Mouse (Mus musculus): ENCODE data around the gene Kctd3.

Gene Kctd3

GRCm38 (mm10) chr1:189012846-189013586 lies 5.4 kb upstream of the Kctd3 start:
- ATAC-seq (ENCODE audit: insufficient number of reproducible peaks, low FRiP score, low TSS enrichment) = no peak

GRCm38 (mm10) chr1:189010671-189011070 lies 3.0 kb upstream of the Kctd3 start:
- no peak for ATAC-seq (ENCODE audit: insufficient number of reproducible peaks, low FRiP score, low TSS enrichment)

- ATAC-seq (ENCODE audit: insufficient number of reproducible peaks, low FRiP score, low TSS enrichment) = peak; percentile 51; the same call in 1 of the 2 replicates
Measured at GRCm38 (mm10) chr1:189007980-189008324, 311 bp upstream of the Kctd3 start.

DNA sequence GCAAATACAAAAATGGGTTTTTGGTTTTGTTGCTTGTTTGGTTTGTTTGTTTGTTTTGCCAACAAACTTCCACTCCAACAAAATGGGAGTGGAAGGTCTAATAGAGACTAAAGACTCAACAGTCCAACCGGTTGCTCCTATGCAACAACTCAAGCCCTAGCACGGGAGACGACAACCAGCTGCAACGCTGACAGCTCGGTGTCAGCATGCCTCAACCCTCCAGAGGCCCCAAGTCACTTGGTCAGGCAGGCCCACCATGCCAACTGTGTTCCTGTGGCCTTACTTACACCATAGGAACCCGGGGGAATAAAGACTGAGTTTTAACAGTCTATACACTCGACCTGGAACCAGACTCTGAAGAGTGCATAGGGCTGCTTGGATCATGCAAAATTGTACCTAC lies 815 bp downstream of the Kctd3 start:
- no peak for ATAC-seq (ENCODE audit: insufficient number of reproducible peaks, low FRiP score, low TSS enrichment)

- ATAC-seq (ENCODE audit: insufficient number of reproducible peaks, low FRiP score, low TSS enrichment) = no peak
Measured at GRCm38 (mm10) chr1:189006267-189006666, 1.4 kb downstream of the Kctd3 start.

GRCm38 (mm10) chr1:189004774-189005173 lies 2.9 kb downstream of the Kctd3 start:
- no peak for ATAC-seq (ENCODE audit: insufficient number of reproducible peaks, low FRiP score, low TSS enrichment)

GRCm38 (mm10) chr1:189001815-189002214 lies 5.8 kb downstream of the Kctd3 start:
- no peak for ATAC-seq (ENCODE audit: insufficient number of reproducible peaks, low FRiP score, low TSS enrichment)

GRCm38 (mm10) chr1:188999981-189000380 lies 7.7 kb downstream of the Kctd3 start:
- ATAC-seq (ENCODE audit: insufficient number of reproducible peaks, low FRiP score, low TSS enrichment) = no peak

- no peak for ATAC-seq (ENCODE audit: insufficient number of reproducible peaks, low FRiP score, low TSS enrichment)
Measured at GRCm38 (mm10) chr1:188997921-188998320, 9.7 kb downstream of the Kctd3 start.

- no peak for ATAC-seq (ENCODE audit: insufficient number of reproducible peaks, low FRiP score, low TSS enrichment)
Measured at GRCm38 (mm10) chr1:188993218-188993617, 14.4 kb downstream of the Kctd3 start.

- peak; percentile 66 for ATAC-seq (ENCODE audit: insufficient number of reproducible peaks, low FRiP score, low TSS enrichment)
Measured at GRCm38 (mm10) chr1:188980050-188980449, 27.6 kb downstream of the Kctd3 start.

- ATAC-seq (ENCODE audit: insufficient number of reproducible peaks, low FRiP score, low TSS enrichment) = 0 out of 2 replicates have a peak, but pooled peaks have one; percentile 40
Measured at GRCm38 (mm10) chr1:188973926-188974325, 33.7 kb downstream of the Kctd3 start.

DNA sequence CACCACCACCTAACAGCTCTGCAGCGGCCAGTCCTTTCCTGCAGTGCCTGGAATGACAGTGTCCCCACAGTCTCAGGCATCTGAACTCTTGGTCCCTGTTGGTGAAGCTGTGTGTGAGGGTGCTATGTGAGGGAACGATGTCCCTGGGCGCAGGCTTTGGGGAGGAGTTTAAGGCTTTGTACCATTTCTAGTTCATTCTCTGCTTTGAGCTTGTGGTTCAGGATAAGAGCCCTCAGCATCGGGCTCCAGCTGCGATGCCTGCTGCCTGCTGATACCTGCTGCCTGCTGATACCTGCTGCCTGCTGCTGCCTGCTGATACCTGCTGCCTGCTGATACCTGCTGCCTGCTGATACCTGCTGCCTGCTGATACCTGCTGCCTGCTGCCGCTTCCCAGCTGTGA lies 34.6 kb downstream of the Kctd3 start:
- no peak for ATAC-seq (ENCODE audit: insufficient number of reproducible peaks, low FRiP score, low TSS enrichment)

- 0 out of 2 replicates have a peak, but pooled peaks have one; percentile 46 for ATAC-seq (ENCODE audit: insufficient number of reproducible peaks, low FRiP score, low TSS enrichment)
Measured at GRCm38 (mm10) chr1:188952501-188952900, 55.1 kb downstream of the Kctd3 start.

DNA sequence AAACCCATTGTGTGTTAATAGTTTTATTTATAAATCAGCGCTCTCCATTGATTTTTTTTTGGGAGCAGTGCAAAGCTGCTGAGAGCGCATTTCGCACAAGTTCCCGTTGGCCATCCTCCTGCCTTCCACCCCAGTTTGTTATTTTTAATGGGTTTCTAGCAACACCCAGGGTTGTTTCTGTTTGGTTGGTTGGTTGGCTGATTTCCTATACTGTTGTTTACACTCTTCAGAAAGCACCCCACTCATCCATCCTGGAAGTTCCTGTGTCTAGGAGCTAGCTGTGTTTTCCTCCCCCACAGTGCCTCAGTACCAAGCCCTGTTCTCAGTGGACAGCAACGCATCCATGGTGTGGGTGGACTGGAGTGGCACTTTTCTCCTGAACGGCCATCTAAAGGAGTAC lies 56.5 kb downstream of the Kctd3 start:
- no peak for ATAC-seq (ENCODE audit: insufficient number of reproducible peaks, low FRiP score, low TSS enrichment)

GRCm38 (mm10) chr1:188948276-188948675 lies 59.4 kb downstream of the Kctd3 start:
- no peak for ATAC-seq (ENCODE audit: insufficient number of reproducible peaks, low FRiP score, low TSS enrichment)

DNA sequence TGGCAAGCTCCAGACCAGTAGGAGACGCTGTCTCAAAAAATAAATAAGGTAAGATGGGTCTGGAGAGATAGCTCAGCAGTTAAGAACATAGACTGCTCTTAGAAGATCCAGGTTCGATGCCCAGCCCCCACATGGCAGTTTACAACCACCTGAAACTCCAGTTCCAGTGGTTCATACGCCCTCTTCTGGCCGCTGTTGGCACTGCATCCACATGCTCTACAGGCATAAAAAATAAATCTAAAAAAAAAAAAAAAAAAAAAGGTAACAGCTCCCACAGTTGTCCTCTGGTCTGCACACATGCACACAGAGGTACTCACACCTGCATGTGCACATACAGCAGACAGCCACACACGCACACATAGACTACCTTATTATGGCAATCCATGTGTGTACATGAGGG lies 59.8 kb downstream of the Kctd3 start:
- no peak for ATAC-seq (ENCODE audit: insufficient number of reproducible peaks, low FRiP score, low TSS enrichment)

DNA sequence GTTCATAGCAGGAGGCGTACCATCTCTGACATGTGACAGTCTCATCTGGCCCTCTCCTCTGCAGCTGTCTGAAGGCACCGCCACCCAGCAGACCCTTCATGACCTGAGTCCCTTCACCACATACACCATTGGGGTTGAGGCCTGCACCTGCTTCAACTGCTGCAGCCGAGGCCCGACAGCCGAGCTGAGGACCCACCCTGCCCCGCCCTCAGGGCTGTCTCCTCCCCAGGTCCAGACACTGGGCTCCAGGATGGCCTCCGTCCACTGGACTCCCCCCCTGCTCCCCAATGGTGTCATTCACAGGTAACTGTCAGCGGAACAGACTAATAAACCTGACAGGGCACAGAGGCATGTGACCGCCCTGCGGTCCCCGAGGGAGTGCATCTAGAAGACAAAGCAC lies 60.8 kb downstream of the Kctd3 start:
- ATAC-seq (ENCODE audit: insufficient number of reproducible peaks, low FRiP score, low TSS enrichment) = no peak

GRCm38 (mm10) chr1:188945326-188945725 lies 62.3 kb downstream of the Kctd3 start:
- no peak for ATAC-seq (ENCODE audit: insufficient number of reproducible peaks, low FRiP score, low TSS enrichment)

- no peak for ATAC-seq (ENCODE audit: insufficient number of reproducible peaks, low FRiP score, low TSS enrichment)
Measured at GRCm38 (mm10) chr1:188937246-188937780, 70.3 kb downstream of the Kctd3 start.

All from cerebellum, adult (tissue).